Mouse (Mus musculus) kidney, embryonic 15.5 days (tissue): ENCODE measurements around the gene Ap5z1. TPM values are rescaled to one million over a fixed set of nuclear protein-coding genes. Genes with fewer than 3 reads are reported as not detected.

Source experiments
- ATAC-seq: fragments of 200-750 bp; cut with Nextera tagmentation; replicated peaks from 2 replicates; pipeline ENCODE4 v1.8.0; 2017; ENCODE audit warnings: moderate TSS enrichment; ENCODE audit not compliant: low FRiP score
- H3K27ac ChIP-seq: fragments of 300-500 bp; sonication (generic); 2 replicates; pipeline ENCODE4 v1.5.1; 2015; ENCODE audit warnings: mild to moderate bottlenecking, inconsistent platforms
- H3K27me3 ChIP-seq: fragments of 300-500 bp; sonication (generic); 2 replicates; pipeline ENCODE4 v1.6.1; 2015; ENCODE audit warnings: inconsistent platforms
- H3K36me3 ChIP-seq: fragments of 300-500 bp; sonication (generic); 2 replicates; pipeline ENCODE4 v1.6.1; 2015; ENCODE audit warnings: inconsistent platforms
- H3K4me1 ChIP-seq: fragments of 300-500 bp; sonication (generic); 2 replicates; pipeline ENCODE4 v1.6.1; 2015; ENCODE audit warnings: inconsistent platforms
- H3K4me2 ChIP-seq: fragments of 300-500 bp; sonication (generic); 2 replicates; pipeline ENCODE4 v1.6.1; 2015; ENCODE audit warnings: moderate library complexity, mild to moderate bottlenecking, inconsistent platforms
- H3K4me3 ChIP-seq: fragments of 300-500 bp; sonication (generic); replicated peaks from 2 replicates; pipeline ENCODE4 v1.5.1; 2015; ENCODE audit warnings: mild to moderate bottlenecking, inconsistent platforms
- H3K9ac ChIP-seq: fragments of 300-500 bp; sonication (generic); 2 replicates; pipeline ENCODE4 v1.6.1; 2015; ENCODE audit warnings: mild to moderate bottlenecking, inconsistent platforms
- H3K9me3 ChIP-seq: fragments of 300-500 bp; sonication (generic); replicated peaks from 2 replicates; pipeline ENCODE4 v1.6.1; 2016; ENCODE audit warnings: inconsistent platforms
- WGBS: fragments of 180-500 bp; shearing (Covaris S2); methylation state at CpG from one replicate; pipeline ENCODE4 v1.1.7; 2015; ENCODE audit warnings: mixed read lengths; 5-methylcytosine and 5-hydroxymethylcytosine counted together
- polyA plus RNA-seq: library from polyadenylated mRNA; unstranded; fragments of >200 nt; fragmentation: Nextera tagmentation; extraction: Ambion mirVana; gene quantifications from 2 replicates; pipeline ENCODE4 v1.2.1, GENCODE M21; 2015

Ap5z1 gene
- polyA plus RNA-seq, 1 experiment from 2014 or later = 12.9 TPM

- peak; percentile 96 for ATAC-seq
- 2% methylated on average over 19 of the region's 19 CpGs for WGBS
- no peaks in the 10 kb centered on the region for H3K27me3 ChIP-seq
- no peaks in the 10 kb centered on the region for H3K9me3 ChIP-seq
- H3K36me3 ChIP-seq = peaks cover 25% of the 10 kb centered on the region
- H3K27ac ChIP-seq = peak overlapping the region; percentile 99
- H3K4me1 ChIP-seq = peaks cover 74% of the 10 kb centered on the region
- peak overlapping the region; percentile 14 for H3K9ac ChIP-seq
- H3K4me3 ChIP-seq = peak overlapping the region; percentile 36
- H3K4me2 ChIP-seq = peak overlapping the region; percentile 71
Measured at GRCm38 (mm10) chr5:142440451-142441147, 23.1 kb upstream of the Ap5z1 start.

GRCm38 (mm10) chr5:142441332-142442044 lies 22.3 kb upstream of the Ap5z1 start:
- Histone ChIP-seq H3K4me3 (peak overlapping the region; percentile 36), H3K27ac (peak overlapping the region; percentile 99), H3K4me1 (peaks cover 78% of the 10 kb centered on the region), H3K4me2 (peak overlapping the region; percentile 71), H3K9ac (peak overlapping the region; percentile 14), H3K9me3 (no peaks in the 10 kb centered on the region), H3K36me3 (peaks cover 16% of the 10 kb centered on the region), H3K27me3 (no peaks in the 10 kb centered on the region)
- WGBS = 56% methylated on average over 22 of the region's 22 CpGs
- ATAC-seq = no peak

GRCm38 (mm10) chr5:142442045-142442440 lies 21.7 kb upstream of the Ap5z1 start:
- no peaks in the 10 kb centered on the region for H3K27me3 ChIP-seq
- peak overlapping the region; percentile 99 for H3K27ac ChIP-seq
- peaks cover 12% of the 10 kb centered on the region; the same call in 1 of the 2 replicates for H3K36me3 ChIP-seq
- 81% methylated on average over 7 of the region's 7 CpGs for WGBS
- H3K4me1 ChIP-seq = peaks cover 78% of the 10 kb centered on the region
- no peak overlapping the region for H3K4me3 ChIP-seq
- ATAC-seq = no peak
- H3K9ac ChIP-seq = no peak overlapping the region
- no peaks in the 10 kb centered on the region for H3K9me3 ChIP-seq
- H3K4me2 ChIP-seq = no peak overlapping the region

DNA sequence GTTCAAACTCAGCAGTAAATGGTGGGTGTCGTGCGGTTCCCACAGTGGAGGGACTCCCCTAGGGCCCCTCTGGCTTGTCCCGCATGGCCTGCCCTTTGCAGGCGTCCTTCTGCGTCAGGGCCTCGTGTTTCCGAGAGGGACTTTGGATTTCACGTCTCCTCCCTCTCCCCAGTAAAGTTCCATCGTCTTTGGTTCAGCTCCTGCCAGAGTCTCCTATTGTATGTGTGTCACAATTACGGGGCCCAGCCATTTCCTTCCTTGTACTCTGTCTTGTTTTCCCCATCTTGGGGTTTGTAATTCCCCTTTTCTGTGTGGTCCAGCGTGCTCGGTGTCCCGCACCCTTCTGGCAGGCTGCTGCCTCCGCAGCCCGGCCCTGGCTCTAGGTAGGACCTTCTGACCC lies 20.2 kb upstream of the Ap5z1 start:
- Histone ChIP-seq H3K9ac (no peak overlapping the region), H3K27ac (peak overlapping the region; percentile 52), H3K4me2 (no peak overlapping the region), H3K4me3 (no peak overlapping the region), H3K9me3 (no peaks in the 10 kb centered on the region), H3K36me3 (peaks cover 3% of the 10 kb centered on the region; the same call in 1 of the 2 replicates), H3K27me3 (no peaks in the 10 kb centered on the region), H3K4me1 (peaks cover 78% of the 10 kb centered on the region)
- 57% methylated on average over 15 of the region's 15 CpGs for WGBS
- ATAC-seq = no peak

DNA sequence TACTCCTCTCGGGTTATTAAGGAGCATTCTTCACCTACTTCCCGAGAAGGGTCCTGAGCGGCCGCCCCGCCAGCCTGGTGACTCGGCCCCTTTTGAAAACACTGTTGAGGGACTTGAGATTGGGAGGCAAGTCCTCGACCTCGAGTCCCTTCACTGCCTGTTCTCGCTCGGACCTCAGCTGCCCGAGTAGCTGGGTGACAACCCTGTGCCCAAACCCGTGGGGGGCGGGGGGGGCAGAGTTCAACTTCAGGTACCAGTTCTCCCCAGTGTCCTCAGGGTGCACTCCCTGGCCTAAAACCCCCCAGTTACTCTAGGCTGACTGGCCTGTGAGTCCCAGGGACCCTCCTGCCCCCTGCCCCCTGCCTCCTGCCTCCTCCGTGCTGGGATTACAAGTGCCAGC lies 19.8 kb upstream of the Ap5z1 start:
- H3K4me3 ChIP-seq = no peak overlapping the region
- H3K9ac ChIP-seq = no peak overlapping the region
- WGBS = 65% methylated on average over 14 of the region's 14 CpGs
- H3K27ac ChIP-seq = peak overlapping the region; percentile 52; the same call in 1 of the 2 replicates
- H3K9me3 ChIP-seq = no peaks in the 10 kb centered on the region
- H3K27me3 ChIP-seq = no peaks in the 10 kb centered on the region
- H3K4me1 ChIP-seq = peaks cover 74% of the 10 kb centered on the region
- ATAC-seq = no peak
- peaks cover 5% of the 10 kb centered on the region for H3K36me3 ChIP-seq
- no peak overlapping the region for H3K4me2 ChIP-seq

DNA sequence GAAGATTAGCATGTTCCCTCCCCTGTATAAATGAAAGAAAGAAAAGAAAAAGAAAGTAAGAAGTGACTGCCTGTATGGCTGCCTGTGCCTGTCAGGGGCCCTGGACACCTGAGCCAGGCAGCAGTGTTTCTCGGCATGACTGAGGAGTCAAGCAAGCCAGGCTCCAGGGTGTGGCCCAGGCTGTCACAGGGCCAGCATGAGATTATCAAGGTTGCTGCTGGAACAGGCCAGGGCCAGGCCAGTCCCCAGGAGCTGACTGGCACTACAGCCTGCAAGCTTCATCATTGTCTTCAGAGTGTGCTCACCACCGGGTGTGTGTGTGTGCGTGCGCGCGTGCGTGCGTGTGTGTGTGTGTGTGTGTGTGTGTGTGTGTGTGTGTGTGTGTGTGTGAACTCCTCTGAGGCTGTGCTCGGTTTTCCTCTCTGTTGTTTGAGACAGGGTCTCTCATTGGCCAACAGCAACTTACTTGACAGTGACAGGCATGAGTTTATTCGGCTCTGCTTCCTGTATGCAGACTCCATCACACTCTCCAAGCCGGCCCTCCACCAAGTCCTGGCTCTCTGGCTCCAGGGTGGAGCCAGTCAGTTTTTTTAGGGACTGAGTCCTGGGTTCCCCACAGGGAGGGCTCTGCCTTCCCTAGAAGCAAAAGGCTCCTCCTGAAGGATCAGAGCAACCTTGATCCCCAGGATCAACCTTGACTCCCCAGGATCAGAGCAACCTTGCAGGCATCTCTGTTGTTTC lies 18.8 kb upstream of the Ap5z1 start:
- Histone ChIP-seq H3K9ac (no peak overlapping the region), H3K4me1 (peaks cover 64% of the 10 kb centered on the region), H3K36me3 (peaks cover 15% of the 10 kb centered on the region), H3K4me3 (no peak overlapping the region), H3K9me3 (no peaks in the 10 kb centered on the region), H3K4me2 (no peak overlapping the region), H3K27me3 (no peaks in the 10 kb centered on the region), H3K27ac (peak overlapping the region; percentile 59)
- WGBS = 56% methylated on average over 11 of the region's 11 CpGs
- no peak for ATAC-seq

DNA sequence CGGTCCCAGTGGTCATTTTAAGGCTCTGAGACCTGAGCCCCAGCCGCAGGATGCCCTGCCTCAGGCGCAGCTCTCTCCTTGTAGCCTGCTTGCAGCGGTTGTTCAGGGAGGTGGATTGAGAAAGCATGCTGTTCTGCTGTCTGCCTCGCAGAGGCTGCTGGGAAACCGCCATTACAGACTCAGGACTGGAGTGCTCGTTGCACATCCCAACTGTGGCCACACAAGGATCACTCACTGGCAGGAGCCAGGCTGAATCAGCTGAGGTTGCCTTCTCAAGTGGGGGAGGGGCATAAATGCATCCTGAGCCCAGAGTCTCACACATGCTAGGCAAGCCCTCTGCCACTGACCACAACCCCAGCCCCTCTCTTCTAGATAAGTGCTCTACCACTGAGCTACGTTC lies 18.0 kb upstream of the Ap5z1 start:
- Histone ChIP-seq H3K4me2 (no peak overlapping the region), H3K36me3 (peaks cover 22% of the 10 kb centered on the region), H3K27me3 (no peaks in the 10 kb centered on the region), H3K4me1 (peaks cover 58% of the 10 kb centered on the region), H3K4me3 (no peak overlapping the region), H3K9me3 (no peaks in the 10 kb centered on the region), H3K9ac (no peak overlapping the region), H3K27ac (peak overlapping the region; percentile 24; the same call in 1 of the 2 replicates)
- whole genome bisulfite sequencing = 66% methylated on average over 8 of the region's 8 CpGs
- no peak for ATAC-seq

DNA sequence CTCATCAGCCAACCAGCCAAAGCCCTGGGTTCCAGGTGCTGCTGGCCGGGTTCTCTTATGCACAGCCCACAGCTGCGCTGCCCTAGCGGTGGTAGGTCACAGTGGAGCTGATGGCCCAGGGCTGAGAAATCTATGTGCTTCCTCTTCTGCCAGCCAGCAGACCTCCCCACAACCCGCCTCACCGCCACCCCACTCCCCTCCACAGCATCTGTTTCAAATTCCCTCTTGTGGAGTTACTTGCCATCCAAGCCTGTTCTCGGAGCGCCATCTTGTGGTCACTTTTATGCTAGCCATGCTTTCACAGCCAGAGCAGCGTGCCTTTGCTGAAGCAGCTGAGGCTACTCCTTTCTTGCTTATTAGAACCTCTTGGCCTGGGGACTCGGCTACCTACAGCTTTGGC lies 15.7 kb upstream of the Ap5z1 start:
- Histone ChIP-seq H3K4me3 (0 out of 2 replicates have a peak overlapping the region, but pooled peaks have one; percentile 3), H3K36me3 (peaks cover 39% of the 10 kb centered on the region), H3K9ac (no peak overlapping the region), H3K27ac (peak overlapping the region; percentile 55; the same call in 1 of the 2 replicates), H3K4me2 (peak overlapping the region; percentile 24; the same call in 1 of the 2 replicates), H3K4me1 (peaks cover 38% of the 10 kb centered on the region), H3K9me3 (no peaks in the 10 kb centered on the region), H3K27me3 (no peaks in the 10 kb centered on the region)
- 5% methylated on average over 9 of the region's 9 CpGs for WGBS
- ATAC-seq = peak; percentile 59

- Histone ChIP-seq H3K27me3 (no peaks in the 10 kb centered on the region), H3K27ac (no peak overlapping the region), H3K4me2 (no peak overlapping the region), H3K9ac (no peak overlapping the region), H3K4me1 (peaks cover 32% of the 10 kb centered on the region), H3K9me3 (no peaks in the 10 kb centered on the region), H3K36me3 (peaks cover 44% of the 10 kb centered on the region), H3K4me3 (no peak overlapping the region)
- no peak for ATAC-seq
- WGBS = 71% methylated on average over 12 of the region's 12 CpGs
Measured at GRCm38 (mm10) chr5:142448623-142449022, 15.1 kb upstream of the Ap5z1 start.

GRCm38 (mm10) chr5:142450846-142451245 lies 12.9 kb upstream of the Ap5z1 start:
- no peak for ATAC-seq

DNA sequence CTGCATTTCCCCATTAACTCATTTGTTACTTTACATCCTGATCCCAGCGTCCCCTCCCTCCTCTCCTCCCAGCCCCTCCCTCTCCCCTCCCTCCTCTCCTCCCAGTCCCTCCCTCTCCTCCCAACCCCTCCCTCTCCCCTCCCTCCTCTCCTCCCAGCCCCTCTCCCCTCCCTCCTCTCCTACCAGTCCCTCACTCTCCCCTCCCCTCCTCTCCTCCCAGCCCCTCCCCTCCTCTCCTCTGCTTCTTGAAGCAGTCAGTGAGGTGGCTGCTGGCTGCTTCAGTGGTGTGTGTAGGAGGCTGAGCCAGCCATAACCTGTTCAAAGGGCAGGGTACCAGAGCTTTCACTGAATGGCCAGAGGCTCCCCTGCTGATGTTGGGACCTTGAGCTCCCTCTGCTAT lies 12.0 kb upstream of the Ap5z1 start:
- H3K36me3 ChIP-seq = peaks cover 72% of the 10 kb centered on the region
- ATAC-seq = peak; percentile 41
- H3K4me2 ChIP-seq = no peak overlapping the region
- no peak overlapping the region for H3K4me3 ChIP-seq
- no peaks in the 10 kb centered on the region for H3K9me3 ChIP-seq
- H3K4me1 ChIP-seq = peaks cover 9% of the 10 kb centered on the region
- WGBS = 31% methylated on average over 1 of the region's 1 CpGs
- no peak overlapping the region for H3K9ac ChIP-seq
- peak overlapping the region; percentile 54 for H3K27ac ChIP-seq
- H3K27me3 ChIP-seq = no peaks in the 10 kb centered on the region

More at GRCm38 (mm10) chr5:142450846-142451245, 12.9 kb upstream of the Ap5z1 start:
- Histone ChIP-seq H3K4me3 (no peak overlapping the region), H3K9ac (no peak overlapping the region), H3K27me3 (no peaks in the 10 kb centered on the region), H3K27ac (no peak overlapping the region), H3K4me2 (no peak overlapping the region), H3K4me1 (peaks cover 10% of the 10 kb centered on the region), H3K36me3 (peaks cover 63% of the 10 kb centered on the region), H3K9me3 (no peaks in the 10 kb centered on the region)
- 94% methylated on average over 9 of the region's 9 CpGs for WGBS

GRCm38 (mm10) chr5:142453742-142454141 lies 10.0 kb upstream of the Ap5z1 start:
- H3K9ac ChIP-seq = no peak overlapping the region
- no peak overlapping the region for H3K27ac ChIP-seq
- no peak for ATAC-seq
- H3K27me3 ChIP-seq = no peaks in the 10 kb centered on the region
- peaks cover 89% of the 10 kb centered on the region for H3K36me3 ChIP-seq
- WGBS = 93% methylated on average over 13 of the region's 13 CpGs
- H3K4me3 ChIP-seq = no peak overlapping the region
- H3K9me3 ChIP-seq = no peaks in the 10 kb centered on the region
- H3K4me2 ChIP-seq = no peak overlapping the region
- H3K4me1 ChIP-seq = no peaks in the 10 kb centered on the region
